Mouse (Mus musculus): ENCODE data around the gene Fam221a. TPM values are rescaled to one million over a fixed set of nuclear protein-coding genes. Genes with fewer than 3 reads are reported as not detected.

The Fam221a gene
- polyA plus RNA-seq, 1 experiment from 2014 or later: 6.1 TPM

DNA sequence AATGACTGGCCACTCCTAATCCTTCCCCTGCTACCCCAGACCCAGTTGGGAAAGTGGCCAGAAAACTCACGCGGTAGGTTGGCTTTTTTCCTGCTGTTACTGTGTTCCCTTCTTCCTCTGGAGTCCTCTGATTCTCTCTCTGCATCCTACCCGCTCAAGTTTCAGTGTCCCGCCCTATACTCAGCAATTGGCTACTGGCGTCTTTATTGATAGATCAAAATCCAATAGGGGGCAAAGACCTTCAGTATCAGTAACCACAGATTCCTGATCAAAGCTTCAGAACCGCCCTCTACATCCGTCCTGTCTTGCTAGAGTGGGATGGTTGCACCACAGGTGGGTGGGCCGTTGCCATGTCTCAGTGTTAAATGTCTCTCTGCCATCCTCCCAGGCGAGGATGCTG is 29.0 kb upstream of the Fam221a start:
- Histone ChIP-seq H3K9me3 (replicated peaks) (no peaks in the 10 kb centered on the region), H3K27me3 (no peaks in the 10 kb centered on the region), H3K27ac (no peak overlapping the region), H3K4me1 (0 out of 2 replicates have a peak, but pooled peaks cover 3% of the 10 kb centered on the region), H3K4me2 (replicated peaks) (peak overlapping the region; percentile 11; the same call in 1 of the 2 replicates), H3K4me3 (no peak overlapping the region), H3K36me3 (no peaks in the 10 kb centered on the region), H3K9ac (no peak overlapping the region)
- ATAC-seq (ENCODE audit: low FRiP score): no peak
- WGBS: 12% methylated on average over 9 of the region's 9 CpGs

DNA sequence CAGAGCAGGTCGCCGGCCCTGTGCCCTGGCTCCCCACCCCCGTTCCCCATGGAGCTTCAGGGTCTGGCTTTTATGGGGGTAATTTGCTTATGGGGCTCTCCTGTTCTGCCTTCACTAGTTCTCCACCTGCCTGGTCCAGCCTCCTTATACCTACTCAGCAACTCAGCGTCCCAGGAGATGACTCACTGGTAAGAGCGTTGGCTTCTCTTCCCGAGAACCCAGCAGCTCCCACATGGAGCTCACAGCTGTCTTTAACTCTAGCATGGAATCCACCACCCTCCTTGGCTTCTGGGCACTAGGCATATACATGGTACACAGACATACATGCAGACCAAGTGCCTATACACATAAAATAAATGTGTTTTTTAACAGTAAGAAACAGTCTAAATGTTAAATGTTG is 28.4 kb upstream of the Fam221a start:
- H3K27me3 ChIP-seq: no peaks in the 10 kb centered on the region
- H3K36me3 ChIP-seq: no peaks in the 10 kb centered on the region
- H3K9me3 ChIP-seq (replicated peaks): no peaks in the 10 kb centered on the region
- no peak overlapping the region for H3K9ac ChIP-seq
- 0 out of 2 replicates have a peak overlapping the region, but pooled peaks have one; percentile 11 for H3K4me2 ChIP-seq (replicated peaks)
- H3K27ac ChIP-seq: no peak overlapping the region
- 31% methylated on average over 6 of the region's 6 CpGs for WGBS
- H3K4me3 ChIP-seq: no peak overlapping the region
- H3K4me1 ChIP-seq: 0 out of 2 replicates have a peak, but pooled peaks cover 3% of the 10 kb centered on the region
- no peak for ATAC-seq (ENCODE audit: low FRiP score)

DNA sequence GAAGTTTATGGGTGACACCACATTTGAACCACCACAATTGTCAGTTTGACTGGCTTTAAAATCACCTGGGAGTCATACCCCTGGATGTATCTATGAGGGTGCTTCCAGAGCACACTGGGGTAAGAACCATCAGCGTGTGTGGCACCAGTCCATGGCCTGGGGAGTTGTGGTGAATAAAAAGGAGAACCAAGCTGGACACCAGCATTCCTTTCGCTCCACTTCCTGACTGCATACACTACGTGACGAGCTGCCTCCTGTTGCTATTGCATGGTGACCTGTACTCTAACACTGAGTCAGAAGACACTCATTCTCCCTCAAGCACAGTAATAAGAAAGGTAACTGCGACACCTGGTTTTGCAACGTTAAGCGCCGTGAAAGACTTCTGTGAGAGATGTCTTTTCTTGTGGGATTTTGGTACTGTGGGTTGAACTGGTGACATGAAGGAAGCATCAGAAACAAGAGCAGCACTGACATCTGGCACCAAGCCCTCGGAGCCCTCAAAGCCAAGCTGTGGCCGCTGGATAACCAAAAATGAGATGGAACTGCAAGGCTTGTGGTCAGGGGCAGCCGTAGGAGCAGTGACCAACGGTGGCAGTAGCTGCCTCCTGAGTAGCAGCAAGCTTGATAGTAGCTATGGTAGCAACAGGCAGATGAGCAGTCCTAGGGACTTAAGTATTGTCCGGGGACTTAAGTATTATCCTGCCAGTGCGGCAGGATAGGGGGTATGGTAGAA is 23.6 kb upstream of the Fam221a start:
- H3K36me3 ChIP-seq: no peaks in the 10 kb centered on the region
- no peak overlapping the region for H3K27ac ChIP-seq
- 0 out of 2 replicates have a peak, but pooled peaks cover 2% of the 10 kb centered on the region for H3K4me1 ChIP-seq
- 81% methylated on average over 14 of the region's 14 CpGs for WGBS
- no peak overlapping the region for H3K4me3 ChIP-seq
- ATAC-seq (ENCODE audit: low FRiP score): no peak
- no peaks in the 10 kb centered on the region for H3K9me3 ChIP-seq (replicated peaks)
- no peak overlapping the region for H3K9ac ChIP-seq
- no peaks in the 10 kb centered on the region for H3K27me3 ChIP-seq
- H3K4me2 ChIP-seq (replicated peaks): no peak overlapping the region

DNA sequence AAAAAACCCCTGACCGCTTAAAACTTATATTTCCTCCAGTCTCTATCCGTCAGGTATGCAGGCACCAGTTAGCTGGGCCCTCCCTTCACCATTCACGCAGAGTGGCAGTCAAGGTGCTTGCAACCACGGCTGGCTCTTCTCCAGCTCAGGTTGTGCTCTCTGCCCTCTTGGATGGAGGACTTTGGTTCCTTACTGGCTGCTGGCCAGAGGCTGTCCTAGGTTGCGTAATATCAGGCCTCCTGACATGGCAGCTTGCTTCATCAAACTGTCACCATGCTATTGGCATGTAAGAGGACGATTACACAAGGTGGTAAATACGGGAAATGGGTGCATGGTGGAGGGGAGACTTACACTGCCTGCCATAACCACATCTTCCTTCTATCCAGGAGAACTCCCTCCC is 17.7 kb upstream of the Fam221a start:
- no peak overlapping the region for H3K9ac ChIP-seq
- no peak for ATAC-seq (ENCODE audit: low FRiP score)
- H3K4me3 ChIP-seq: no peak overlapping the region
- no peak overlapping the region for H3K4me2 ChIP-seq (replicated peaks)
- no peaks in the 10 kb centered on the region for H3K27me3 ChIP-seq
- H3K27ac ChIP-seq: no peak overlapping the region
- 90% methylated on average over 7 of the region's 7 CpGs for WGBS
- no peaks in the 10 kb centered on the region for H3K36me3 ChIP-seq
- H3K9me3 ChIP-seq (replicated peaks): 0 out of 2 replicates have a peak, but pooled peaks cover 2% of the 10 kb centered on the region
- no peaks in the 10 kb centered on the region for H3K4me1 ChIP-seq

DNA sequence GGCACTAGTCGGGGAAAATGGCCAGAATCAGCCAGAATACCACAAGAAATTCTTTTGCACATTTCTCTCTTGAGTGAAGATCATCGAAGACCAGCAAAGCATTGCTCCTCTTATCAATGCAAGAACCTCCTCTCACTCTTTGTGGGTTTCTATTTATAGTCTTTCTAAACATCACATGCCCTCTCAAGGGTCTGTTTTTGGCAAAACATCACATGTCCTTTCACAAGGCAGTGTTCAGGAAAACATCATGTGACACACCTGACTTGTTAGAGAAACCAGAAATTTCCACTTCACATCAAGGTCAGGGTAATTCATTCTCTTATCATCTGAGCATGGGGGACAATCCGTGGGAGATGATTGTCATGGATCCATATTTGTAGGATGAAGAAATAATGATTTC is 12.9 kb upstream of the Fam221a start:
- WGBS: 81% methylated on average over 3 of the region's 3 CpGs
- no peak for ATAC-seq (ENCODE audit: low FRiP score)

DNA sequence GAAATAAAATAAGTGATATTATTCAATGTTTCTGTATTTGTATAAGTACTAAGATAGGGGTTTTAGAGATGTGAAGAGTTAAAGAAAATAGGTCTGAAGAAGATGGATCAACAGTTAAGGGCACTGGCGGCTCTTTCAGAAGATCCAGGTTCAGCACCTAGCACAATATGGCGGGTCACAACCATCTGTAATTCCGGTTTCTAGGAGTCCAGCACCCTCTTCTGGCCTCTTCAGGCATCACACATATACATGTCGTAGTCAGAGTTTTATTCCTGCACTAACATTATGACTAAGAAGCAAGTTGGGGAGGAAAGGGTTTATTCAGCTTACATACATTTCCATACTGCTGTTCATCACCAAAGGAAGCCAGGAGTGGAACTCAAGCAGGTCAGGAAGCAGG is 12.4 kb upstream of the Fam221a start:
- no peak overlapping the region for H3K27ac ChIP-seq
- no peaks in the 10 kb centered on the region for H3K9me3 ChIP-seq (replicated peaks)
- WGBS: 72% methylated on average over 4 of the region's 4 CpGs
- H3K4me2 ChIP-seq (replicated peaks): no peak overlapping the region
- no peak overlapping the region for H3K9ac ChIP-seq
- ATAC-seq (ENCODE audit: low FRiP score): no peak
- H3K4me3 ChIP-seq: no peak overlapping the region
- no peaks in the 10 kb centered on the region for H3K27me3 ChIP-seq
- H3K36me3 ChIP-seq: no peaks in the 10 kb centered on the region
- no peaks in the 10 kb centered on the region for H3K4me1 ChIP-seq

More for the DNA sequence above, 12.9 kb upstream of the Fam221a start:
- H3K4me1 ChIP-seq: no peaks in the 10 kb centered on the region
- H3K36me3 ChIP-seq: no peaks in the 10 kb centered on the region
- no peaks in the 10 kb centered on the region for H3K27me3 ChIP-seq
- 0 out of 2 replicates have a peak, but pooled peaks cover 2% of the 10 kb centered on the region for H3K9me3 ChIP-seq (replicated peaks)
- no peak overlapping the region for H3K4me3 ChIP-seq
- H3K9ac ChIP-seq: no peak overlapping the region
- no peak overlapping the region for H3K4me2 ChIP-seq (replicated peaks)
- H3K27ac ChIP-seq: no peak overlapping the region

DNA sequence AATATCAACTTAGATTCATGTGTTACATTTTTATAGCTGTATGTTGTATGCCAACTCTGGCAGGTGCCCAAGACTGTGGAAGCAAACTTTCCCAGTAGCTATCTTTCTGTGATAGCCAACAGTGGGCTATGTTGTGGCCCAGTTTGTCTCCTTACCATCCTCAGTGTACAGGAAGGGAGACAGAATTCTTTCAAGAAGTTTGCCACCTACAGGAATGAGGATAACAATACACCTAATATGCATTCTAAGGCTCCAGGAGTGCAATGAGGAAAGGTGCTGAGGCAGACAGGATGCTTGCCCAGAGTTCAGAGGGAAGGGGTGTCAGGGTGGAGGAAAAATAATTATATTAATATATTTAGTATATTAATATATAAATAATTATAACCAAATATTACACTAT is 7.1 kb upstream of the Fam221a start:
- no peak for ATAC-seq (ENCODE audit: low FRiP score)
- Histone ChIP-seq H3K9ac (no peak overlapping the region), H3K4me3 (no peak overlapping the region), H3K9me3 (replicated peaks) (no peaks in the 10 kb centered on the region), H3K4me1 (no peaks in the 10 kb centered on the region), H3K4me2 (replicated peaks) (no peak overlapping the region), H3K36me3 (no peaks in the 10 kb centered on the region), H3K27me3 (no peaks in the 10 kb centered on the region), H3K27ac (no peak overlapping the region)

DNA sequence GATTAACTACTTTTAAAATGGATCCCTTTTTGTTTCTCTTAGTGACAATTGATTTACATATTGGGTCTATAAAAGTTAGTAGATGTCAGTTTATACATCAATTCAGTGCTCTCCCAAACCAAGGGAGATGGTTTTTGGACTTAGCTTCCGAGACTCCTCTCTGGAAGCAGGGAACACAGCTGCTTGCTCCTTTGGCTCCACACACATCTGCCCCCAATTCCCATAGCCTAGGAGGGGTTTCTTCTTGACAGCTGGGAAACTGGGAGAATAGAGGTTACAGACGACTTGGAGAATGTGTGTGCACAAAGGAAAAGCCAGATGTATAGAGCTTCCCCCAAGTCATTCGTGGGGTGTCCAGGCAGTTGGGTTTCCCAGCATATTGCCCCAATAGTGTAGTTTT is 673 bp downstream of the Fam221a start:
- Histone ChIP-seq H3K9ac (peak overlapping the region; percentile 67), H3K9me3 (replicated peaks) (no peaks in the 10 kb centered on the region), H3K27ac (no peak overlapping the region), H3K36me3 (no peaks in the 10 kb centered on the region), H3K4me2 (replicated peaks) (peak overlapping the region; percentile 85), H3K4me3 (peak overlapping the region; percentile 57), H3K27me3 (no peaks in the 10 kb centered on the region), H3K4me1 (peaks cover 6% of the 10 kb centered on the region)
- WGBS: 44% methylated on average over 3 of the region's 3 CpGs
- no peak for ATAC-seq (ENCODE audit: low FRiP score)

DNA sequence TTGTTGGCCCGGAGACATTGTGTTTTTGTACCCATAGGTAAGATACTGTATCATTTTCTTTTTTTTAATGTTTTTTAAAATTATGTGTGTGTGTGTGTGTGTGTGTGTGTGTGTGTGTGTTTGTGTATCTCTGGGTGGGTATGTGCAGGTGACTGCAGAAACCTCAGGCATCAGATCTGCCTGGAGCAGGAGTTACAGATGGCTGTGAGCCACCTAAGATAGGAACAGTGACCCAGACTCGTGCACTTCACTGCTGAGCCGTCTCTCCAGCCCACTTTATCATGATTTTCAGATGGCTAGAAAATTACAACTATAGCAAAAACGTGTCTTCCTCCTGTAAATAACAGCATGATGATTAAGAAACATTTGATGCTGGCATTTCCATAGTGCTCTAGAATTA is 5.2 kb downstream of the Fam221a start:
- ATAC-seq (ENCODE audit: low FRiP score): no peak
- no peaks in the 10 kb centered on the region for H3K36me3 ChIP-seq
- no peak overlapping the region for H3K4me3 ChIP-seq
- peaks cover 8% of the 10 kb centered on the region for H3K4me1 ChIP-seq
- WGBS: 84% methylated on average over 4 of the region's 4 CpGs
- no peak overlapping the region for H3K4me2 ChIP-seq (replicated peaks)
- no peak overlapping the region for H3K27ac ChIP-seq
- H3K27me3 ChIP-seq: no peaks in the 10 kb centered on the region
- H3K9ac ChIP-seq: no peak overlapping the region
- H3K9me3 ChIP-seq (replicated peaks): no peaks in the 10 kb centered on the region

DNA sequence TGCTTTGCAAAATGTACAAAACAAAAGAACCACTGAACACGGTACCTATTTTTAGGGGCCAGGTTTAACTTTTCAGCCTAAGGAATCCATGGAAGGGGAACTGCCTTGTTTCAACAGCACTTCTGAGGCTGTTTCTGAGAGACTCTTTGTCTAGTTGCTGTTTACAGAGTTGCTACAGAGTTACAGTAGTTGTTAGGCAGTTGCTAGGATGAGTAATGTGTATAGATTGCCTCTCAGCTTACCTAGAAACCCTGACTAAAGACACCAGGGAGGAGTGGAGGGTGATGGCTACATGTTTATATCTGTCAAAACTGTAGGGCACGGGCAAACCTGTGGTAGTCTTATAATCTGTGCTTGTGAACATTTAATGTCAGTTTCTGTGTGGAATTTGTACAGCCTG is 6.4 kb downstream of the Fam221a start:
- no peaks in the 10 kb centered on the region for H3K36me3 ChIP-seq

DNA sequence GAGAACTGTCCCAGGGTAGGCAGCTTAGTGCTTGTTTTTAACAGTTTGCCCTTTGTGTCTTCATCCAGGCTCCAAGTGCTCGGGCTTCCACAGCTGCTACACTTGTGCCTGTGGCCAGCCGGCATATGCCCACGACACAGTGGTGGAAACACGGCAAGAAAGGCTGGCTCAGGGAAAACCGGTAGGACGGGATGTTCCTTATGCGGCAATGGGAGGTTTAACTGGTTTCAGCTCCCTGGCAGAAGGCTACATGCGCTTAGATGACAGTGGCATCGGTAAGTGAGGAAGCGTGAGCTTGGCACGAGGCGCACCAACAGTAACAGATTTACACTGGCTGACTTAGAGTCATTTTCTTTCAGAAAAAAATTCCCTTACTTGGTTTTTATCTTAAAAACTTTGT is 10.8 kb downstream of the Fam221a start:
- no peak overlapping the region for H3K9ac ChIP-seq
- H3K36me3 ChIP-seq: no peaks in the 10 kb centered on the region
- no peaks in the 10 kb centered on the region for H3K9me3 ChIP-seq (replicated peaks)
- no peaks in the 10 kb centered on the region for H3K27me3 ChIP-seq
- H3K4me3 ChIP-seq: no peak overlapping the region
- H3K4me1 ChIP-seq: 0 out of 2 replicates have a peak, but pooled peaks cover 2% of the 10 kb centered on the region
- H3K4me2 ChIP-seq (replicated peaks): no peak overlapping the region
- no peak for ATAC-seq (ENCODE audit: low FRiP score)
- WGBS: 65% methylated on average over 12 of the region's 12 CpGs
- no peak overlapping the region for H3K27ac ChIP-seq

More for the DNA sequence above, 6.4 kb downstream of the Fam221a start:
- Histone ChIP-seq H3K9me3 (replicated peaks) (no peaks in the 10 kb centered on the region), H3K4me2 (replicated peaks) (no peak overlapping the region), H3K27me3 (no peaks in the 10 kb centered on the region), H3K4me3 (no peak overlapping the region), H3K27ac (no peak overlapping the region), H3K9ac (no peak overlapping the region), H3K4me1 (0 out of 2 replicates have a peak, but pooled peaks cover 2% of the 10 kb centered on the region)
- no peak for ATAC-seq (ENCODE audit: low FRiP score)
- WGBS: 86% methylated on average over 2 of the region's 2 CpGs

DNA sequence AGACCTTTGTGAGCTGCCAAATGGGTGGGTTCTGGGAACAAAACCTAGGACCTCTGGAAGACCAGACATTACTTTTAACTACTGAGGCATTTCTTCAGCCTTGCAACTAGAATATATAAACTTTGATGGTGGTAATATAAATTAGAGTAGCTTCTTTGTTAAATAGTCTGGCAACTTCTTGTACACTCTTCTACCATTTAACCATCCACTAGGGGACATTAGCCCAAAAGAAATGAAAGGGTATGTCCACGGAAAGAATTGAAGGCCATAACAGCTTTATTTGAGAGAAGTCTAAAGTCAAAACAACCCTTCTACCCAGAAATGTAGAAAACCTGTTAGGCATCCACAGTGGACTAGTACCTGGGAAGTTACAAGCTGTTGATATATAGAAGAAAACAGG is 26.7 kb downstream of the Fam221a start:
- H3K4me2 ChIP-seq (replicated peaks): no peak overlapping the region
- no peaks in the 10 kb centered on the region for H3K4me1 ChIP-seq
- 52% methylated on average over 1 of the region's 1 CpGs for WGBS
- no peak overlapping the region for H3K27ac ChIP-seq
- H3K9ac ChIP-seq: no peak overlapping the region
- ATAC-seq (ENCODE audit: low FRiP score): no peak
- H3K27me3 ChIP-seq: no peaks in the 10 kb centered on the region
- no peaks in the 10 kb centered on the region for H3K36me3 ChIP-seq
- no peak overlapping the region for H3K4me3 ChIP-seq
- H3K9me3 ChIP-seq (replicated peaks): no peaks in the 10 kb centered on the region

DNA sequence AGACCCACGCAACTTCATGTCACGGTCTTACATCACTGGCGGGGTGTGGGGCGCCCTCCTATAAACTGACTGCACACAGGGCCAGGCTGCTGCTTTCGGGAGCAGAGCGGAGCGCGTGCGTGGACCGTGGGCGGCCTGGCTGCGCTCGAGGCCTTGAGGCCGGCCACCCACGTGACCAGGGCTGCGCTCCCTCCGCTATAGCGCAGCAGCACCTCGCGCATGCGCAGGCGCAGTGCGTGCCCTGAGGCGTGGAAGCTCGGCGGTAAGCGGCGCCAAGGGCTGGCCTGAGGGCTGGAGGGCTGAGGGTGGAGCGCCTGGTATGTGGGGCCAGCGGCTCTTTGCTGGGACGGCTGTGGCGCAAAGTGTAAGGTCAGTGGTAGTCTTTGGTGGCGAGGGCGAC is 27.8 kb downstream of the Fam221a start, which contains the start of gene Stk31:
Stk31 (plus strand) TSS at position 289 of the 400 bp plus-strand sequence.
- 85% methylated on average over 34 of the region's 34 CpGs for WGBS
- Histone ChIP-seq H3K4me1 (no peaks in the 10 kb centered on the region), H3K27ac (no peak within 1 kb of the TSS), H3K9me3 (replicated peaks) (no peaks in the 10 kb centered on the region), H3K4me2 (replicated peaks) (no peak within 1 kb of the TSS), H3K9ac (no peak within 1 kb of the TSS), H3K27me3 (no peaks in the 10 kb centered on the region), H3K4me3 (no peak within 1 kb of the TSS), H3K36me3 (no peaks in the 10 kb centered on the region)
- ATAC-seq (ENCODE audit: low FRiP score): no peak
